Mouse (Mus musculus): ENCODE results near the gene AL607142.1. TPM values are rescaled to one million over a fixed set of nuclear protein-coding genes. Genes with fewer than 3 reads are reported as not detected.

Gene AL607142.1
- total and polyA plus RNA-seq, 3 experiments: not detected

DNA sequence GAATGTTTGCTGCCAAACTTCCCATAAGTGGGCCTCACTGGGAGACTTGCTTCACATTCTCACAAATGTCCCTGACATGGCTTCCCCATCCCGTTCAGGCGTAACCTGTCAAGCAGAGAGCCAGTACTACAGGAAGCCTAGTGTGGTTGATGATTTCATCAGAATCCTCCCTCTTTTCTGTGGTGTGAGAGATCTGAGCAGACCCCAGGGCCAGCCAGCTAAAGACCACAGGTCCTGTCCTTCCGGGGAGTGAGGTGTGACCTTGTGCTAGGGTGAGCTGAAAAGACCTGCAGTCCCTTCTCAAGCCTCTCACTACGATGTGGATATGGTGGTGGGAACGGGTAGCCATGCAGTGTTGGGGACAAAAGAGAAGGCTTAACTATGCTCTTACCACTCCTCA is 17.7 kb downstream of the AL607142.1 start:
- Histone ChIP-seq H3K79me2 (ENCODE audit: control insufficient read depth, insufficient read depth, low read length, poor library complexity) (no peaks in the 10 kb centered on the region), H3K27ac (ENCODE audit: control insufficient read depth, low read depth, low read length) (no peak overlapping the region), H3K36me3 (ENCODE audit: control insufficient read depth in 1 of 2, insufficient read depth in 2 of 2, low read length in 2 of 2) (no peaks in the 10 kb centered on the region)

DNA sequence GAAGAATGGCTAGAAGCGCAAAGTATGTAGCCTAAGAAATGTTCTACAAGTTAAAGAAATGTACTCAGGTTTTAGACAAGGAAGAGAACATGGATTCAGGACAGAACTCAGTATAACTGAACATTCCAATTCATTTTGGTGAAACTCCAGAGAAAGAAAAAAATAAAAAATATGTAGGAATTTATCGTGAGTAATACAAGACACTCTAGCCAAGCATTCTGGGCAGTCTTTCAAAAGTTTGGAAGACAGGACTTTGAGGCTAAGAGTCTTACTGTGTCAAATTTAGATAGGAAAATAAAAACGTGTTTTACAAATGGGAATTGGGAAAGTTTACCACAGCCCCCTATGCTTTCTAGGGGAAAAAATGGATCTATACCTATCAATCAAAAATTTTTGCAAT is 18.9 kb downstream of the AL607142.1 start:
- no peaks in the 10 kb centered on the region for H3K79me2 ChIP-seq (ENCODE audit: control insufficient read depth, insufficient read depth, low read length, poor library complexity)
- H3K9me3 ChIP-seq (replicated peaks; ENCODE audit: insufficient read depth, low read length): no peaks in the 10 kb centered on the region
- no peaks in the 10 kb centered on the region for H3K4me1 ChIP-seq (ENCODE audit: control insufficient read depth in 1 of 2, insufficient read depth in 2 of 2, low read length in 2 of 2)
- H3K27me3 ChIP-seq (ENCODE audit: control insufficient read depth in 1 of 2, insufficient read depth in 2 of 2, low read length in 2 of 2): no peaks in the 10 kb centered on the region
- no peak for DNase-seq (ENCODE audit: low read depth, low spot score)
- no peak overlapping the region for H3K27ac ChIP-seq (ENCODE audit: control insufficient read depth, low read depth, low read length)
- H3K9ac ChIP-seq (ENCODE audit: control insufficient read depth, low read depth, low read length, poor library complexity, severe bottlenecking): no peak overlapping the region
- no peaks in the 10 kb centered on the region for H3K36me3 ChIP-seq (ENCODE audit: control insufficient read depth in 1 of 2, insufficient read depth in 2 of 2, low read length in 2 of 2)
- no peak overlapping the region for H3K4me3 ChIP-seq (ENCODE audit: control insufficient read depth in 1 of 2, insufficient read depth in 1 of 2, low read depth in 2 of 2, low read length in 2 of 2)
- TF ChIP-seq MXI1 (IDR thresholded peaks at IDR 0.05; ENCODE audit: low read depth, low read length): no peak
- no peak for TF ChIP-seq ZMIZ1 (IDR thresholded peaks at IDR 0.05; ENCODE audit: low read depth, low read length)
- TF ChIP-seq E2F4 (IDR thresholded peaks at IDR 0.05; ENCODE audit: borderline replicate concordance, low read depth, low read length): no peak
- TF ChIP-seq MAX (IDR thresholded peaks at IDR 0.05; ENCODE audit: low read length): no peak
- TF ChIP-seq UBTF (IDR thresholded peaks at IDR 0.05; ENCODE audit: borderline replicate concordance, insufficient read depth, low read depth, low read length): no peak
- no peak for TF ChIP-seq ZC3H11A (IDR thresholded peaks at IDR 0.05; ENCODE audit: low read depth, low read length)
- TF ChIP-seq EP300 (IDR thresholded peaks at IDR 0.05; ENCODE audit: low read depth in 1 of 2, low read length in 2 of 2): no peak
- no peak for TF ChIP-seq ZKSCAN1 (IDR thresholded peaks at IDR 0.05; ENCODE audit: low read depth, low read length)
- TF ChIP-seq ELF1 (IDR thresholded peaks at IDR 0.05; ENCODE audit: low read depth, low read length): no peak
- no peak for TF ChIP-seq MAZ (IDR thresholded peaks at IDR 0.05; ENCODE audit: low read depth, low read length)
- no peak for TF ChIP-seq TCF12 (IDR thresholded peaks at IDR 0.05; ENCODE audit: low read depth, low read length)
- no peak for TF ChIP-seq USF1 (IDR thresholded peaks at IDR 0.05; ENCODE audit: low read depth, low read length)
- no peak for TF ChIP-seq POLR2AphosphoS2 (IDR thresholded peaks at IDR 0.05; ENCODE audit: low read length)
- no peak for TF ChIP-seq ETS1 (IDR thresholded peaks at IDR 0.05; ENCODE audit: low read depth, low read length)
- TF ChIP-seq MAFK (IDR thresholded peaks at IDR 0.05; ENCODE audit: borderline replicate concordance, low read depth, low read length): no peak

More for the DNA sequence above, 17.7 kb downstream of the AL607142.1 start:
- Histone ChIP-seq H3K9ac (ENCODE audit: control insufficient read depth, low read depth, low read length, poor library complexity, severe bottlenecking) (no peak overlapping the region), H3K4me1 (ENCODE audit: control insufficient read depth in 1 of 2, insufficient read depth in 2 of 2, low read length in 2 of 2) (no peaks in the 10 kb centered on the region), H3K4me3 (ENCODE audit: control insufficient read depth in 1 of 2, insufficient read depth in 1 of 2, low read depth in 2 of 2, low read length in 2 of 2) (no peak overlapping the region), H3K27me3 (ENCODE audit: control insufficient read depth in 1 of 2, insufficient read depth in 2 of 2, low read length in 2 of 2) (no peaks in the 10 kb centered on the region), H3K9me3 (replicated peaks; ENCODE audit: insufficient read depth, low read length) (no peaks in the 10 kb centered on the region)
- TF ChIP-seq POLR2A (IDR thresholded peaks at IDR 0.05; ENCODE audit: control insufficient read depth in 1 of 2, insufficient read depth in 1 of 2, low read depth in 1 of 2, low read length in 2 of 2, poor library complexity in 1 of 2): no peak
- TF ChIP-seq E2F4 (IDR thresholded peaks at IDR 0.05; ENCODE audit: borderline replicate concordance, low read depth, low read length): no peak
- TF ChIP-seq ELF1 (IDR thresholded peaks at IDR 0.05; ENCODE audit: low read depth, low read length): no peak
- TF ChIP-seq ETS1 (IDR thresholded peaks at IDR 0.05; ENCODE audit: low read depth, low read length): no peak
- TF ChIP-seq MAFK (IDR thresholded peaks at IDR 0.05; ENCODE audit: borderline replicate concordance, low read depth, low read length): no peak
- no peak for TF ChIP-seq CHD2 (IDR thresholded peaks at IDR 0.05; ENCODE audit: low read length)
- no peak for TF ChIP-seq CTCF (IDR thresholded peaks at IDR 0.05 in 2 of 3, conservative IDR thresholded peaks at IDR 0.05 in 1 of 3; ENCODE audit: control insufficient read depth in 1 of 3, insufficient read depth in 1 of 3, low read depth in 2 of 3, low read length in 3 of 3, poor library complexity in 1 of 3, severe bottlenecking in 1 of 3)
- DNase-seq (ENCODE audit: low read depth, low spot score): no peak

Measured in MEL (cell line).